Mouse (Mus musculus): ENCODE data around the gene AU040320.

The AU040320 gene

DNA sequence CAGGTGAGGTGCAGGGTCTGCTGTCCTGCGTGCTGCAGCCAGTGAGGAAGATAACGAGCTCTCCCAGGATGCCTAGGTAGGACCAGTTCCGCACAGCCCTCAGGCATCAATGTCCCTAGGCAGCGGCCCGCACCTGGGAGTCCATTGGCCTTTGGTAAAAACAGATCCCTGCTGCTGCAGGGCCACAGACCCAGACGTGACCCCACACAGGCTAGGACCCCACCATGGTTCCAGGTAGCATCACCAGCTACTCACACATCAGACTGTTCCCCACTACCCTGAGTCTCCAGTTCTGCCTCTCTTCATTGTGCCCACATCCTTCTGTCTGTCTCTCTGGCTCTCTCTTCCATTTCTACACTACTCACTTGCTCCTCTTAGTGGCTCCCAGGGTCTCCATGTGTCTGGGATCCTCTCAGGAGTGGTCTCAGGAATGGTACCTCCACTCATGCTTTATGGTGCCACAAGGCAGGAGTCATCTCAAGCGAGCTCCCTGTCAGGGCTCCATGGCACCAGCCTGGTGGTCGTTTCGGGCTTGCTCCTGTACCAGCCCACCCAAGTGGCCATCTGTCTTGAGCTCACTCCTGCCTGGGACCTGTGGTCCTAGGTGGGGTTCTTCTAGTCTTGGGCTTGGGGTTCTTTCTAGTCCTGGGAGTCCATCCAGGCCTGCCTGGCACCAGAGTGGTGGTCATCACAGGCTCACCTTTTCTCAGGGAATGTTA, 107.1 kb downstream of the AU040320 start:
- DNase-seq (ENCODE audit: low spot score) = no peak

DNA sequence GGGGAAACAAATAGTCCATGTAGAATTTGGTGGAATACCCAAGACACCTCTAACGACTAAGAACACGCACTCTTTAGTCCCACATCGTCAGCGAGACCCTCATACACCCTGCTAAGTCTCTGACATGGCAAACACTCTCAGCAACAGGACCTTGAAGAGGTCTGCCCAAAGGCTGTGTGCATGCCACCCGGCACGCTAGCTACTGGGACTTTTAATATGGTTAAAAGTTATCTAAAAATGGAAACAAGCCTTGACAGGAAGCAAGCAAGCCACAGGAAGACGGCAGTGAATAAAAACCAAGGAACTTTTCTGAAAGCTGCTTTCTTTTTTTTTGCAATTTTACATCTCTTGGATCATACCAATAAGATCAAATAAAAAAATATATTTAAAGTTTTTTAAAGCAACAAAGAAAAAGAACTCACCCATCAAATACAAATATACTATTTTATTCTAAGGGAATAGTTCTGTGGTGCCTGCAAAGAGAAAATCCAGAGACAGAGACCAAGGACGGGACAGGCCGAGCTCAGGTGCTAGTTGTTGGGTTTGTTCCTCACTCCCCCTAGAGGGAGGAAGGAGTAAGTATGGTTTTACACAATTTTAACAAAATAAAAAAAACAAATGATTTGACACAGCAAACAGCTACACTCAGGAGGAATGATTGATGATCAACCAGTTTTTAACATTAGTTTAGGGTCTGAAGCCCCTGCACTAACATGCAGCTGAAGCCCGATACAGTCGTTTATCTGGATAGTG, 108.3 kb downstream of the AU040320 start:
- no peak for DNase-seq (ENCODE audit: low spot score)

DNA sequence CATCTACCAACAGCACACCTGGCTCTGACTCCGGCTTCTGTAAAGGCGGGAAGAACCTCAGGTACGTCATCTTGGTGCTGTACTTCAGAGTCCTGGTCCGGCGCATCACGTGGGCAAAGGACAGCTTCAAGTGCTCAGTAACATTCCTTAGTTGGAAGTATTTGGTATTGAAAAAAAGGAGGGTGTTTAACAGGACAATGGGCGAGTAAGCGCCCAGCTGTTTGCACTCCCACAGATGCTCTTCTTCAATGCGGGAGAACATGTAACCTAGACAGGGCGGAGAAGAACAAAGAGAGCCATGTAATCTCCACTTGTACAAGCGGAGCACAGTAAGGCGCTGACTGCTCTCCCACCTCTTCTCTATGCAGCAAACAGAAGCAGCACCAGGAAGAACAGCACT, 115.4 kb downstream of the AU040320 start:
- DNase-seq (ENCODE audit: low spot score) = no peak

DNA sequence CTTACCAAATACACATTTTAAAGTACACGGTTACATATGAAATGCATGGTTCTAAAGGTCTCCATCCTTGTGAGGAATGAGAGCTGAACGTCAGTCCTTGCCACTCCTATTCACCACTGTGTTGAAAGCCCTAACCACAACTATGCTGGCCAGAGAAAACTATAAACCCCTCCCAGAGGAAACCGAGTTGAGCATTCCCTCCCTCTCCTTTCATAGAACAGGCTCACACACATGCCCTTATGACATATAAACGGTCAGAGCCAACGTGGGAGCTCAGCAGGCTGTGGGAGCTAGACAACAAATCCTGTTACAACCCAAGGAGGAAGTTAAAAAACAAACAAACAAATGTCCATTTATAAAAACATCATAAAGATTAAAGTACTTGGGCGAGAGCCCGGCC, 119.4 kb downstream of the AU040320 start:
- DNase-seq (ENCODE audit: low spot score) = no peak

DNA sequence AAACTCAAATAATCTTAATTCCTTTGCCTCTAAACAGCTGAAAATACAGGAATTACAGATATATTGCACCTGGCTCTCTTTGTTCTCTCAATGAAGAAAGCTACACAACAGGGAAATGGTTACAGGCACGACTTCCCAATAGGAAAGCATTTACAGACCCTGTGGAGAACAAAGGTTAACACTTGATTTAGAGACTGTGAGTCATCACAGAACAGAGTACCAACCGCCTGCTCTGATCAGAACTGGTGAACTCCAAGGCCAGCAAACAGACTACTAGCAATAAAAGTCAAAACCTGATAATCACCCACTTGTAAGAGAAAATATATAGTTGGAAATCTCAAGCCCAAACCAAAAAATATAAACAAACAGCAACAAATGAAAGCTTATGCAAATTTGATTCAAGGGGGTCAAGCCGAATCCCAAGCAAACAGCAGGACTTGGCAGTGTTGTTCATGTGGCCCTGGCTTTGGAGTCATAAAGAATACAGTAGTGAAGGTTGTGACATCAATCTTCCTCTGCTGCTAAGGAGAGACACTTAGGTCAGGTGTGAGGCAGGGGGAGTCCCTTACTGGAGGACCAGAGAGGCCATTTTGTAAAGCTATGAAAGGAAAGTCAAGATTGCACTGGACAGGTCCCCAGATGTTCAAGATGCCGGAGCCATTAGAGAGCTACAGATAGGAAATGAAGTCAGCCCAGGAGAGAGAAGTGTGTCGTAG, 126.4 kb downstream of the AU040320 start:
- no peak for DNase-seq (ENCODE audit: low spot score)

DNA sequence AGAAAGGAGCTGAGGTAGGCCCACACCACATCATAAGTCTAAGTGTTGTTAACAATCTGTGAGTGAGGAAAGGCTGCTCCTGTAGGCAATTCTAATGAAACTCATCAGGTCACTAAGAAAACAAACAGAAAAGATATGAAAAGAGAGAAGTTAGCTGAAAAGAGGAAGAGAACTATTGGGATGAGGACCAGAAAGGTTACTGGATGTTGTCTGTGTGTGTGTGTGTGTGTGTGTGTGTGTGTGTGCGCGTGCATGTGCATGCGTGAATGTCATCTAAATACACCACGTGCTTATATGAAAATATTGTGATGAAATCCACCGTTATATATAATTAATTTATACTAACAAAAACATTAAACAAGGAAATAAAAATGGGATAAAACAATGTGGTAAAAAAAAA, 130.3 kb downstream of the AU040320 start:
- DNase-seq (ENCODE audit: low spot score) = no peak

- no peak for DNase-seq (ENCODE audit: low spot score)
Observed at GRCm38 (mm10) chr4:126885953-126886352, 132.6 kb downstream of the AU040320 start.

- no peak for DNase-seq (ENCODE audit: low spot score)
Observed at GRCm38 (mm10) chr4:126889879-126890278, 136.5 kb downstream of the AU040320 start.

Data from MN1 (cell line).